Mouse (Mus musculus) CH12.LX (cell line): Measurements from ENCODE around the gene Chst11. TPM values are rescaled to one million over a fixed set of nuclear protein-coding genes. Genes with fewer than 3 reads are reported as not detected.

Experiments
- DNase-seq: peaks from one replicate; pipeline ENCODE4 v3.0.0-alpha.2; 2013; ENCODE audit errors: extremely low read depth
- H3K27ac ChIP-seq: 2 replicates; pipeline ENCODE4 v1.5.1; 2012; ENCODE audit warnings: low read depth, mild to moderate bottlenecking, control low read depth, moderate library complexity; ENCODE audit not compliant: insufficient read depth
- H3K27me3 ChIP-seq: replicated peaks from 2 replicates; pipeline ENCODE3; 2012; ENCODE audit warnings: inconsistent platforms
- H3K36me3 ChIP-seq, 2 experiments: replicated peaks in 1 of 2; 2 replicates each; pipeline versions ENCODE3 to v1.6.1; 2012; ENCODE audit warnings: inconsistent platforms in 1 of 2, low read length in 1 of 2, mild to moderate bottlenecking in 1 of 2, mixed read lengths in 1 of 2, moderate library complexity in 1 of 2; ENCODE audit not compliant: control insufficient read depth in 1 of 2, insufficient read depth in 1 of 2
- H3K4me1 ChIP-seq, 2 experiments: 2 replicates each; pipeline ENCODE4 v1.6.1; 2012; ENCODE audit warnings: inconsistent platforms in 1 of 2, moderate library complexity in 1 of 2; ENCODE audit not compliant: insufficient read depth in 2 of 2, control insufficient read depth in 1 of 2
- H3K4me2 ChIP-seq: 2 replicates; pipeline ENCODE4 v1.6.1; 2012; ENCODE audit warnings: low read depth, mild to moderate bottlenecking, control low read depth; ENCODE audit not compliant: poor library complexity, insufficient read depth, severe bottlenecking
- H3K4me3 ChIP-seq, 3 experiments: fragments of 150-350 bp in 1 of 3; sonication (generic) in 1 of 3; replicated peaks in 1 of 3; 2 replicates each; pipeline versions ENCODE3 to v1.5.1; 2011 to 2012; ENCODE audit warnings: low read depth in 2 of 3, low read length in 2 of 3, mild to moderate bottlenecking in 2 of 3, moderate library complexity in 2 of 3, control low read depth in 1 of 3, improper control_type of control experiment in 1 of 3, inconsistent platforms in 1 of 3, mixed read lengths in 1 of 3; ENCODE audit not compliant: poor library complexity in 1 of 3
- H3K79me2 ChIP-seq: replicated peaks from 2 replicates; pipeline ENCODE4 v1.6.1; 2012; ENCODE audit warnings: mild to moderate bottlenecking, moderate library complexity; ENCODE audit not compliant: control insufficient read depth, poor library complexity, insufficient read depth, severe bottlenecking; ENCODE audit errors: extremely low read depth
- H3K9ac ChIP-seq: 2 replicates; pipeline ENCODE4 v1.6.1; 2012; ENCODE audit warnings: low read depth, mild to moderate bottlenecking, control low read depth, moderate library complexity; ENCODE audit not compliant: insufficient read depth
- H3K9me3 ChIP-seq: replicated peaks from 2 replicates; pipeline ENCODE3; 2012; ENCODE audit warnings: low read length, inconsistent platforms, mixed read lengths
- BHLHE40 ChIP-seq: IDR thresholded peaks from 2 replicates; pipeline ENCODE4 v1.6.1; 2011; ENCODE audit warnings: mild to moderate bottlenecking, low read depth, low read length, improper control_type of control experiment
- CHD1 ChIP-seq: IDR thresholded peaks from 2 replicates; pipeline ENCODE4 v1.6.1; 2012; ENCODE audit warnings: low read depth, low read length, improper control_type of control experiment, inconsistent platforms
- CHD2 ChIP-seq: IDR thresholded peaks from 2 replicates; pipeline ENCODE4 v1.6.1; 2011; ENCODE audit warnings: low read length, improper control_type of control experiment
- E2F4 ChIP-seq: IDR thresholded peaks from 2 replicates; pipeline ENCODE4 v1.6.1; 2011; ENCODE audit warnings: low read depth, low read length, improper control_type of control experiment; ENCODE audit not compliant: insufficient replicate concordance
- ELF1 ChIP-seq: IDR thresholded peaks from 2 replicates; pipeline ENCODE4 v1.6.1; 2014; ENCODE audit warnings: low read depth, mild to moderate bottlenecking, inconsistent platforms, low read length, improper control_type of control experiment
- ETS1 ChIP-seq: conservative IDR thresholded peaks from 2 replicates; pipeline ENCODE4 v1.6.1; 2012; ENCODE audit warnings: low read depth, mild to moderate bottlenecking, inconsistent platforms, low read length, improper control_type of control experiment, moderate library complexity
- HCFC1 ChIP-seq: IDR thresholded peaks from 2 replicates; pipeline ENCODE4 v1.6.1; 2012; ENCODE audit warnings: low read depth, mild to moderate bottlenecking, inconsistent platforms, low read length, improper control_type of control experiment
- IRF4 ChIP-seq: IDR thresholded peaks from 2 replicates; pipeline ENCODE4 v1.6.1; 2014; ENCODE audit warnings: low read depth, mild to moderate bottlenecking, inconsistent platforms, low read length, improper control_type of control experiment
- JUND ChIP-seq: conservative IDR thresholded peaks from 2 replicates; pipeline ENCODE4 v1.6.1; 2011; ENCODE audit warnings: low read depth, low read length, improper control_type of control experiment
- KAT2A ChIP-seq: IDR thresholded peaks from 2 replicates; pipeline ENCODE4 v1.6.1; 2012; ENCODE audit warnings: low read length, improper control_type of control experiment, inconsistent platforms; ENCODE audit not compliant: insufficient replicate concordance
- MAFK ChIP-seq: IDR thresholded peaks from 2 replicates; pipeline ENCODE4 v1.6.1; 2011; ENCODE audit warnings: low read length, improper control_type of control experiment; ENCODE audit not compliant: insufficient replicate concordance
- MAX ChIP-seq: IDR thresholded peaks from 2 replicates; pipeline ENCODE4 v1.6.1; 2011; ENCODE audit warnings: low read length, improper control_type of control experiment
- MEF2A ChIP-seq: IDR thresholded peaks from 2 replicates; pipeline ENCODE4 v1.6.1; 2014; ENCODE audit warnings: low read depth, mild to moderate bottlenecking, inconsistent platforms, low read length, improper control_type of control experiment, borderline replicate concordance
- MYC ChIP-seq: IDR thresholded peaks from 2 replicates; pipeline ENCODE4 v1.6.1; 2011; ENCODE audit warnings: low read depth, mild to moderate bottlenecking, improper control_type of control experiment, low read length
- NELFE ChIP-seq: IDR thresholded peaks from 2 replicates; pipeline ENCODE4 v1.6.1; 2011; ENCODE audit warnings: low read depth, low read length, improper control_type of control experiment
- NRF1 ChIP-seq: IDR thresholded peaks from 2 replicates; pipeline ENCODE4 v1.6.1; 2014; ENCODE audit warnings: low read depth, mild to moderate bottlenecking, inconsistent platforms, low read length, improper control_type of control experiment, moderate library complexity
- POLR2AphosphoS2 ChIP-seq: IDR thresholded peaks from 2 replicates; pipeline ENCODE4 v1.6.1; 2011; ENCODE audit warnings: low read depth, low read length, improper control_type of control experiment
- RAD21 ChIP-seq: IDR thresholded peaks from 2 replicates; pipeline ENCODE4 v1.6.1; 2011; ENCODE audit warnings: low read depth, mild to moderate bottlenecking, low read length, improper control_type of control experiment, moderate library complexity
- RCOR1 ChIP-seq: conservative IDR thresholded peaks from 2 replicates; pipeline ENCODE4 v1.6.1; 2012; ENCODE audit warnings: low read depth, mild to moderate bottlenecking, inconsistent platforms, low read length, improper control_type of control experiment
- SIN3A ChIP-seq: IDR thresholded peaks from 2 replicates; pipeline ENCODE4 v1.6.1; 2012; ENCODE audit warnings: low read length, improper control_type of control experiment, inconsistent platforms
- SMC3 ChIP-seq: IDR thresholded peaks from 2 replicates; pipeline ENCODE4 v1.6.1; 2011; ENCODE audit warnings: low read depth, low read length, improper control_type of control experiment
- TBP ChIP-seq: conservative IDR thresholded peaks from 2 replicates; pipeline ENCODE4 v1.6.1; 2011; ENCODE audit warnings: low read depth, low read length, improper control_type of control experiment
- TCF12 ChIP-seq: IDR thresholded peaks from 2 replicates; pipeline ENCODE4 v1.6.1; 2014; ENCODE audit warnings: low read depth, mild to moderate bottlenecking, inconsistent platforms, low read length, improper control_type of control experiment
- UBTF ChIP-seq: IDR thresholded peaks from 2 replicates; pipeline ENCODE4 v1.6.1; 2012; ENCODE audit warnings: low read depth, mild to moderate bottlenecking, inconsistent platforms, low read length, improper control_type of control experiment, moderate library complexity
- USF1 ChIP-seq: IDR thresholded peaks from 2 replicates; pipeline ENCODE4 v1.6.1; 2014; ENCODE audit warnings: low read depth, mild to moderate bottlenecking, inconsistent platforms, low read length, improper control_type of control experiment
- USF2 ChIP-seq: conservative IDR thresholded peaks from 2 replicates; pipeline ENCODE4 v1.6.1; 2011; ENCODE audit warnings: low read depth, low read length, improper control_type of control experiment
- ZC3H11A ChIP-seq: IDR thresholded peaks from 2 replicates; pipeline ENCODE4 v1.6.1; 2012; ENCODE audit warnings: low read depth, mild to moderate bottlenecking, inconsistent platforms, low read length, improper control_type of control experiment
- dilution Hi-C: fragments of 300-500 bp; cut with MboI; formaldehyde crosslinking; loops from 2 replicates; pipeline ENCODE4 v1.14.3; 2020; ENCODE audit warnings: low sequenced_read_pairs; ENCODE audit not compliant: extremely low pct_unique_long_range_greater_than_20kb, extremely low pct_ligation_motif_present
- in situ Hi-C: fragments of 300-500 bp; cut with MboI; formaldehyde crosslinking; loops from 3 replicates; pipeline ENCODE4 v1.14.3; 2019; ENCODE audit warnings: low sequenced_read_pairs, low pct_ligation_motif_present, low pct_unique_long_range_greater_than_20kb, mixed read lengths
- polyA plus RNA-seq: library from polyadenylated mRNA; unstranded; fragments of >175 nt; gene quantifications from 2 replicates; pipeline ENCODE4 v1.2.1, GENCODE M21; 2012; ENCODE audit warnings: low read depth; ENCODE audit not compliant: insufficient read length
- total RNA-seq, 2 experiments: library from RNA; depleted of rRNA; stranded (reverse); fragments of 300-350 nt in 1 of 2; fragments of >200 nt in 1 of 2; gene quantifications; 2 replicates each; pipeline ENCODE4 v1.2.3; 2012 to 2014

Gene Chst11
- total and polyA plus RNA-seq, 3 experiments, result 3.6 to 5.3 (median 4.5) TPM

GRCm38 (mm10) chr10:83234391-83234790 is 249.1 kb downstream of the Chst11 start:
- no peaks in the 10 kb centered on the region for H3K36me3 ChIP-seq
- in situ Hi-C loops, result no loop called here
- H3K27me3 ChIP-seq, result no peaks in the 10 kb centered on the region
- TF ChIP-seq IRF4 (no peak), TCF12 (no peak), MAFK (no peak), NELFE (no peak), KAT2A (no peak), TBP (no peak), ELF1 (no peak), E2F4 (no peak), BHLHE40 (no peak), ZC3H11A (no peak), MAX (no peak), HCFC1 (no peak), ETS1 (no peak), POLR2AphosphoS2 (no peak), MEF2A (no peak), USF2 (no peak)
- TF ChIP-seq, all 38 proteins: peak for 0
- no peak overlapping the region for H3K4me3 ChIP-seq
- DNase-seq, result no peak
- no peaks in the 10 kb centered on the region for H3K79me2 ChIP-seq
- peaks cover 0 to 5% of the 10 kb centered on the region in 2 experiments; a peak in 1 of 4 replicates for H3K4me1 ChIP-seq
- H3K27ac ChIP-seq, result no peak overlapping the region
- no peaks in the 10 kb centered on the region for H3K9me3 ChIP-seq
- no peak overlapping the region for H3K9ac ChIP-seq
- dilution Hi-C loops, result no loop called here
- H3K4me2 ChIP-seq, result no peak overlapping the region

- no peaks in the 10 kb centered on the region for H3K36me3 ChIP-seq
- in situ Hi-C loops, result no loop called here
- H3K4me1 ChIP-seq, result no peaks in the 10 kb centered on the region
- H3K79me2 ChIP-seq, result no peaks in the 10 kb centered on the region
- H3K9me3 ChIP-seq, result no peaks in the 10 kb centered on the region
- no peaks in the 10 kb centered on the region for H3K27me3 ChIP-seq
- dilution Hi-C loops, result no loop called here
- H3K27ac ChIP-seq, result no peak overlapping the region
- no peak overlapping the region for H3K9ac ChIP-seq
- no peak for TF ChIP-seq JUND
- TF ChIP-seq UBTF, result no peak
- TF ChIP-seq MAX, result no peak
- no peak for TF ChIP-seq MYC
- no peak for TF ChIP-seq RAD21
- TF ChIP-seq NELFE, result no peak
- no peak for TF ChIP-seq NRF1
- TF ChIP-seq ETS1, result no peak
- TF ChIP-seq RCOR1, result no peak
- TF ChIP-seq USF1, result no peak
- TF ChIP-seq CHD1, result no peak
- TF ChIP-seq BHLHE40, result no peak
- TF ChIP-seq KAT2A, result no peak
- no peak for TF ChIP-seq ELF1
- no peak for TF ChIP-seq TBP
- no peak for TF ChIP-seq ZC3H11A
- TF ChIP-seq CHD2, result no peak
- TF ChIP-seq SMC3, result no peak
- TF ChIP-seq E2F4, result no peak
- TF ChIP-seq SIN3A, result no peak
- DNase-seq, result no peak
- no peak overlapping the region for H3K4me3 ChIP-seq
- H3K4me2 ChIP-seq, result no peak overlapping the region
Observed at GRCm38 (mm10) chr10:83242106-83242686, 256.9 kb downstream of the Chst11 start.
